Mouse (Mus musculus): ENCODE results near the gene Ttc24.

- TF ChIP-seq CTCF (IDR thresholded peaks at IDR 0.05; ENCODE audit: extremely low read depth, insufficient read depth, insufficient read length, insufficient replicate concordance), result no peak
- peak; percentile 37; the same call in 1 of the 2 replicates for TF ChIP-seq POLR2A (IDR thresholded peaks at IDR 0.05; ENCODE audit: low read depth, low read length)
These were observed 35.3 kb downstream of the Ttc24 start, which contains the start of gene Gpatch4 for GRCm38 (mm10) chr3:88042661-88043421.

All from spleen, adult 2 months (tissue).